Mouse (Mus musculus) liver, embryonic 13.5 days (tissue): Measurements from ENCODE around the gene S100a10. TPM values are rescaled to one million over a fixed set of nuclear protein-coding genes. Genes with fewer than 3 reads are reported as not detected.
A peak's percentile ranks its signal among the peaks of the same experiment; 100 is the strongest.

Experiments used
- ATAC-seq: fragments of 200-750 bp; cut with Nextera tagmentation; 2 replicates; pipeline ENCODE4 v1.8.0; 2017; ENCODE audit warnings: low read depth, mild to moderate bottlenecking, moderate number of reproducible peaks, moderate library complexity
- DNase-seq: peaks from one replicate; pipeline ENCODE4 v3.0.0; 2022
- H3K27ac ChIP-seq: fragments of 300-500 bp; sonication (generic); 2 replicates; pipeline ENCODE4 v1.5.1; 2015; ENCODE audit warnings: moderate library complexity, mild to moderate bottlenecking, inconsistent platforms
- H3K27me3 ChIP-seq: fragments of 300-500 bp; sonication (generic); 2 replicates; pipeline ENCODE4 v1.6.1; 2015; ENCODE audit warnings: mild to moderate bottlenecking, inconsistent platforms
- H3K36me3 ChIP-seq: fragments of 300-500 bp; sonication (generic); 2 replicates; pipeline ENCODE4 v1.6.1; 2015; ENCODE audit warnings: mild to moderate bottlenecking, inconsistent platforms
- H3K4me1 ChIP-seq: fragments of 300-500 bp; sonication (generic); replicated peaks from 2 replicates; pipeline ENCODE4 v1.6.1; 2015; ENCODE audit warnings: inconsistent platforms
- H3K4me2 ChIP-seq: fragments of 300-500 bp; sonication (generic); 2 replicates; pipeline ENCODE4 v1.6.1; 2015; ENCODE audit warnings: inconsistent platforms, mild to moderate bottlenecking, moderate library complexity
- H3K4me3 ChIP-seq: fragments of 300-500 bp; sonication (generic); replicated peaks from 2 replicates; pipeline ENCODE4 v1.5.1; 2015; ENCODE audit warnings: mild to moderate bottlenecking, inconsistent platforms
- H3K9ac ChIP-seq: fragments of 300-500 bp; sonication (generic); 2 replicates; pipeline ENCODE4 v1.6.1; 2015; ENCODE audit warnings: mild to moderate bottlenecking, inconsistent platforms
- H3K9me3 ChIP-seq: fragments of 300-500 bp; sonication (generic); replicated peaks from 2 replicates; pipeline ENCODE4 v1.6.1; 2016; ENCODE audit warnings: inconsistent platforms
- WGBS: fragments of 180-500 bp; shearing (Covaris S2); methylation state at CpG from one replicate; pipeline ENCODE4 v1.1.7; 2015; ENCODE audit not compliant: insufficient replicate concordance; 5-methylcytosine and 5-hydroxymethylcytosine counted together
- polyA plus RNA-seq: library from polyadenylated mRNA; unstranded; fragments of >200 nt; fragmentation: Nextera tagmentation; extraction: Ambion mirVana; gene quantifications from 2 replicates; pipeline ENCODE4 v1.2.1, GENCODE M21; 2015

S100a10 gene
- polyA plus RNA-seq, 1 experiment from 2014 or later, result 69.5 TPM

- no peaks in the 10 kb centered on the region for H3K36me3 ChIP-seq
- no peak for ATAC-seq
- H3K27me3 ChIP-seq, result no peaks in the 10 kb centered on the region
- WGBS, result 58% methylated on average over 4 of the region's 4 CpGs
- no peak overlapping the region for H3K27ac ChIP-seq
- H3K9me3 ChIP-seq, result no peaks in the 10 kb centered on the region
- H3K4me3 ChIP-seq, result no peak overlapping the region
- no peaks in the 10 kb centered on the region for H3K4me1 ChIP-seq
- H3K9ac ChIP-seq, result no peak overlapping the region
- DNase-seq, result no peak
- no peak overlapping the region for H3K4me2 ChIP-seq
Observed at GRCm38 (mm10) chr3:93581687-93582086, 26.8 kb downstream of the S100a10 start.

- WGBS, result 48% methylated on average over 2 of the region's 2 CpGs
- Histone ChIP-seq H3K4me2 (no peak overlapping the region), H3K4me3 (no peak overlapping the region), H3K9me3 (no peaks in the 10 kb centered on the region), H3K9ac (no peak overlapping the region), H3K36me3 (no peaks in the 10 kb centered on the region), H3K27me3 (no peaks in the 10 kb centered on the region), H3K4me1 (no peaks in the 10 kb centered on the region), H3K27ac (no peak overlapping the region)
- no peak for ATAC-seq
- no peak for DNase-seq
Observed at GRCm38 (mm10) chr3:93583056-93583455, 28.2 kb downstream of the S100a10 start.

- ATAC-seq (no peak), DNase-seq (no peak)
- Histone ChIP-seq H3K36me3 (no peaks in the 10 kb centered on the region), H3K4me1 (no peaks in the 10 kb centered on the region), H3K9ac (no peak overlapping the region), H3K4me2 (no peak overlapping the region), H3K4me3 (no peak overlapping the region), H3K9me3 (no peaks in the 10 kb centered on the region), H3K27me3 (no peaks in the 10 kb centered on the region), H3K27ac (no peak overlapping the region)
- WGBS, result 79% methylated on average over 5 of the region's 5 CpGs
Observed at GRCm38 (mm10) chr3:93589629-93590028, 34.7 kb downstream of the S100a10 start.

GRCm38 (mm10) chr3:93590256-93590655, 35.4 kb downstream of the S100a10 start:
- Histone ChIP-seq H3K4me1 (no peaks in the 10 kb centered on the region), H3K4me2 (no peak overlapping the region), H3K27me3 (no peaks in the 10 kb centered on the region), H3K27ac (no peak overlapping the region), H3K9me3 (no peaks in the 10 kb centered on the region), H3K9ac (no peak overlapping the region), H3K36me3 (no peaks in the 10 kb centered on the region), H3K4me3 (no peak overlapping the region)
- DNase-seq, result no peak
- WGBS, result 60% methylated on average over 1 of the region's 1 CpGs
- ATAC-seq, result no peak

GRCm38 (mm10) chr3:93592100-93592499, 37.2 kb downstream of the S100a10 start:
- Histone ChIP-seq H3K4me2 (no peak overlapping the region), H3K27me3 (no peaks in the 10 kb centered on the region), H3K9ac (no peak overlapping the region), H3K9me3 (no peaks in the 10 kb centered on the region), H3K27ac (no peak overlapping the region), H3K4me3 (no peak overlapping the region), H3K36me3 (no peaks in the 10 kb centered on the region), H3K4me1 (no peaks in the 10 kb centered on the region; the same call in 1 of the 2 replicates)
- WGBS, result 69% methylated on average over 2 of the region's 2 CpGs
- DNase-seq, result no peak
- ATAC-seq, result no peak

- DNase-seq (no peak), ATAC-seq (no peak)
- Histone ChIP-seq H3K4me3 (no peak overlapping the region), H3K4me1 (no peaks in the 10 kb centered on the region; the same call in none of the 2 replicates), H3K36me3 (no peaks in the 10 kb centered on the region), H3K27me3 (no peaks in the 10 kb centered on the region), H3K9me3 (no peaks in the 10 kb centered on the region), H3K4me2 (no peak overlapping the region), H3K27ac (no peak overlapping the region), H3K9ac (no peak overlapping the region)
- WGBS, result 58% methylated on average over 4 of the region's 4 CpGs
Observed at GRCm38 (mm10) chr3:93592976-93593375, 38.1 kb downstream of the S100a10 start.

GRCm38 (mm10) chr3:93593512-93593911, 38.6 kb downstream of the S100a10 start:
- 27% methylated on average over 1 of the region's 1 CpGs for WGBS
- no peak for ATAC-seq
- DNase-seq, result peak; percentile 16

GRCm38 (mm10) chr3:93596632-93597031, 41.8 kb downstream of the S100a10 start:
- Histone ChIP-seq H3K4me3 (no peak overlapping the region), H3K4me1 (no peaks in the 10 kb centered on the region; the same call in none of the 2 replicates), H3K9ac (no peak overlapping the region), H3K27ac (no peak overlapping the region), H3K27me3 (no peaks in the 10 kb centered on the region), H3K36me3 (no peaks in the 10 kb centered on the region), H3K4me2 (no peak overlapping the region), H3K9me3 (no peaks in the 10 kb centered on the region)
- ATAC-seq (no peak), DNase-seq (no peak)
- 61% methylated on average over 1 of the region's 1 CpGs for WGBS

More at GRCm38 (mm10) chr3:93593512-93593911, 38.6 kb downstream of the S100a10 start:
- no peaks in the 10 kb centered on the region for H3K9me3 ChIP-seq
- H3K36me3 ChIP-seq, result no peaks in the 10 kb centered on the region
- H3K27ac ChIP-seq, result no peak overlapping the region
- H3K27me3 ChIP-seq, result no peaks in the 10 kb centered on the region
- no peak overlapping the region for H3K9ac ChIP-seq
- H3K4me3 ChIP-seq, result no peak overlapping the region
- H3K4me2 ChIP-seq, result no peak overlapping the region
- no peaks in the 10 kb centered on the region; the same call in none of the 2 replicates for H3K4me1 ChIP-seq

- Histone ChIP-seq H3K9me3 (no peaks in the 10 kb centered on the region), H3K4me2 (no peak overlapping the region), H3K27me3 (no peaks in the 10 kb centered on the region), H3K9ac (no peak overlapping the region), H3K36me3 (no peaks in the 10 kb centered on the region), H3K4me1 (no peaks in the 10 kb centered on the region; the same call in none of the 2 replicates), H3K27ac (no peak overlapping the region), H3K4me3 (no peak overlapping the region)
- no peak for DNase-seq
- WGBS, result 47% methylated on average over 5 of the region's 5 CpGs
- ATAC-seq, result peak; percentile 71
Observed at GRCm38 (mm10) chr3:93597221-93597913, 42.5 kb downstream of the S100a10 start.

GRCm38 (mm10) chr3:93597970-93598369, 43.1 kb downstream of the S100a10 start:
- no peak for ATAC-seq
- no peak overlapping the region for H3K27ac ChIP-seq
- no peaks in the 10 kb centered on the region for H3K9me3 ChIP-seq
- no peaks in the 10 kb centered on the region for H3K36me3 ChIP-seq
- 75% methylated on average over 7 of the region's 7 CpGs for WGBS
- no peaks in the 10 kb centered on the region; the same call in none of the 2 replicates for H3K4me1 ChIP-seq
- H3K27me3 ChIP-seq, result no peaks in the 10 kb centered on the region
- H3K4me2 ChIP-seq, result no peak overlapping the region
- DNase-seq, result no peak
- H3K9ac ChIP-seq, result no peak overlapping the region
- H3K4me3 ChIP-seq, result no peak overlapping the region

GRCm38 (mm10) chr3:93600206-93600605, 45.3 kb downstream of the S100a10 start:
- no peak for DNase-seq
- Histone ChIP-seq H3K36me3 (no peaks in the 10 kb centered on the region), H3K4me1 (no peaks in the 10 kb centered on the region; the same call in none of the 2 replicates), H3K9me3 (no peaks in the 10 kb centered on the region), H3K27me3 (no peaks in the 10 kb centered on the region), H3K9ac (no peak overlapping the region), H3K4me3 (no peak overlapping the region), H3K4me2 (no peak overlapping the region), H3K27ac (no peak overlapping the region)
- 77% methylated on average over 2 of the region's 2 CpGs for WGBS
- ATAC-seq, result no peak

GRCm38 (mm10) chr3:93601903-93602302, 47.0 kb downstream of the S100a10 start:
- 75% methylated on average over 1 of the region's 1 CpGs for WGBS
- Histone ChIP-seq H3K27ac (no peak overlapping the region), H3K4me1 (no peaks in the 10 kb centered on the region; the same call in none of the 2 replicates), H3K9ac (no peak overlapping the region), H3K9me3 (no peaks in the 10 kb centered on the region), H3K4me3 (no peak overlapping the region), H3K36me3 (no peaks in the 10 kb centered on the region), H3K4me2 (no peak overlapping the region), H3K27me3 (no peaks in the 10 kb centered on the region)
- no peak for ATAC-seq
- DNase-seq, result no peak
